Mouse (Mus musculus) hindbrain, embryonic 11.5 days (tissue): ENCODE results near the gene Adcy9. TPM values are rescaled to one million over a fixed set of nuclear protein-coding genes. Genes with fewer than 3 reads are reported as not detected.
A peak's percentile ranks its signal among the peaks of the same experiment; 100 is the strongest.

ENCODE experiments used
- ATAC-seq: fragments of 200-750 bp; cut with Nextera tagmentation; 2 replicates; pipeline ENCODE4 v1.8.0; 2017; ENCODE audit warnings: mild to moderate bottlenecking, moderate TSS enrichment, moderate library complexity; ENCODE audit not compliant: low FRiP score
- DNase-seq: peaks from one replicate; pipeline ENCODE4 v3.0.0-alpha.2; 2015; ENCODE audit warnings: low spot score
- H3K27ac ChIP-seq: fragments of 300-500 bp; sonication (generic); 2 replicates; pipeline ENCODE4 v1.5.1; 2014; ENCODE audit warnings: mild to moderate bottlenecking, low read depth, low read length
- H3K27me3 ChIP-seq: fragments of 300-500 bp; sonication (generic); 2 replicates; pipeline ENCODE4 v1.6.1; 2014; ENCODE audit warnings: mild to moderate bottlenecking, low read length, moderate library complexity, mixed read lengths; ENCODE audit not compliant: control insufficient read depth, insufficient read depth
- H3K36me3 ChIP-seq: fragments of 300-500 bp; sonication (generic); 2 replicates; pipeline ENCODE4 v1.6.1; 2014; ENCODE audit warnings: mild to moderate bottlenecking, low read length, moderate library complexity, mixed read lengths; ENCODE audit not compliant: control insufficient read depth, insufficient read depth
- H3K4me1 ChIP-seq: fragments of 300-500 bp; sonication (generic); replicated peaks from 2 replicates; pipeline ENCODE4 v1.6.1; 2014; ENCODE audit warnings: low read length, mixed read lengths; ENCODE audit not compliant: control insufficient read depth, insufficient read depth
- H3K4me2 ChIP-seq: fragments of 300-500 bp; sonication (generic); replicated peaks from 2 replicates; pipeline ENCODE4 v1.6.1; 2014; ENCODE audit warnings: mild to moderate bottlenecking, low read depth, low read length
- H3K4me3 ChIP-seq: fragments of 300-500 bp; sonication (generic); 2 replicates; pipeline ENCODE4 v1.5.1; 2014; ENCODE audit warnings: low read depth, low read length
- H3K9ac ChIP-seq: fragments of 300-500 bp; sonication (generic); 2 replicates; pipeline ENCODE4 v1.6.1; 2014; ENCODE audit warnings: low read depth, low read length
- H3K9me3 ChIP-seq: fragments of 300-500 bp; sonication (generic); 2 replicates; pipeline ENCODE4 v1.6.1; 2016; ENCODE audit warnings: low read length; ENCODE audit not compliant: control insufficient read depth
- WGBS: fragments of 180-500 bp; shearing (Covaris S2); extraction: QIAGEN DNeasy Blood & Tissue Kit; methylation state at CpG from one replicate; pipeline ENCODE4 v1.1.7; 2014; 5-methylcytosine and 5-hydroxymethylcytosine counted together
- polyA plus RNA-seq: library from polyadenylated mRNA; unstranded; fragments of >200 nt; fragmentation: Nextera tagmentation; extraction: Ambion mirVana; gene quantifications from 2 replicates; pipeline ENCODE4 v1.2.1, GENCODE M21; 2014

The Adcy9 gene
- polyA plus RNA-seq, 1 experiment from 2014 or later = 1.7 TPM

GRCm38 (mm10) chr16:4425658-4426234 lies 5.4 kb upstream of the Adcy9 start:
- H3K4me2 ChIP-seq = no peak overlapping the region
- H3K27me3 ChIP-seq = no peaks in the 10 kb centered on the region
- no peak overlapping the region for H3K4me3 ChIP-seq
- 56% methylated on average over 4 of the region's 4 CpGs for WGBS
- no peak for ATAC-seq
- no peaks in the 10 kb centered on the region for H3K9me3 ChIP-seq
- H3K27ac ChIP-seq = no peak overlapping the region
- H3K4me1 ChIP-seq = no peaks in the 10 kb centered on the region
- H3K36me3 ChIP-seq = no peaks in the 10 kb centered on the region
- no peak for DNase-seq
- H3K9ac ChIP-seq = no peak overlapping the region

DNA sequence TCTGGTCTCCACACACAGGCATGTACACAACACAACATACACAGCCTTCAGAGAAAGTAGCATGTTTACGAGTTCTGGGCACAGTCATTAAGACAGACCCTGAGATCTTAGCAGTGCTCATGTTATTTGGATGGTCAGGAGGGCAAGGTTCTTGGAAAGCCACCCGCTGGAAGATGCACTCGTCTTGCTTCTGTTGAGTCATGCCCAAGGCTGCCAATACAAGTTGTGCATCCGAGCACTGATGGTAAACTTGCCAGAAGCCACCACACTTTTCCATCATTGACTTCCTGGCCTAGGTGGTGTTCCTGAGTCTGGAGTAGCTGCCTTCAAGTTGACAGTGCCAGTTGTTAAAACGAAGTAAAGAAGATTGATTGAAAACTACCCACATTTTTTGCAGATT lies 3.3 kb upstream of the Adcy9 start:
- Histone ChIP-seq H3K4me2 (no peak overlapping the region), H3K4me1 (no peaks in the 10 kb centered on the region), H3K9me3 (no peaks in the 10 kb centered on the region), H3K27me3 (peaks cover 2% of the 10 kb centered on the region; the same call in 1 of the 2 replicates), H3K4me3 (no peak overlapping the region), H3K36me3 (no peaks in the 10 kb centered on the region), H3K9ac (no peak overlapping the region), H3K27ac (no peak overlapping the region)
- 87% methylated on average over 5 of the region's 5 CpGs for WGBS
- DNase-seq (no peak), ATAC-seq (no peak)

DNA sequence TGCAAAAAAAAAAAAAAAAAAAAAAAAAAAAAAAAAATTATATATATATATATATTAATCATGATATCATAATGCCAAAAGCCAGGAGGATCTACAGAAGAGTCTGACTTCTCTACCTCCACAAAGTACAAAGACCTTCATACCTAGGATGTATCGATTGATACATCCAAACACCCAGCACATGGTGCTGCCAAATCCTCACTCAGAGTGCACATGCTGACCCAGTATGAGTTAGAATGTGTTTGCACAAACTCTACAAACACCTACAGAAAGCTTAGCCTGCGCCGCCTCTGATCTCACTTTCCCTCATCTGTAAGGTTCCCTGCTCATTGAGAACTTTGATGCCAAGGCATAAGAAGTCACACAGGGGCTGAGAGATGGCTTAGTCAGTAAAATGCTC lies 2.7 kb upstream of the Adcy9 start:
- Histone ChIP-seq H3K36me3 (no peaks in the 10 kb centered on the region), H3K27ac (no peak overlapping the region), H3K9me3 (no peaks in the 10 kb centered on the region), H3K27me3 (peaks cover 6% of the 10 kb centered on the region; the same call in 1 of the 2 replicates), H3K4me3 (no peak overlapping the region), H3K9ac (no peak overlapping the region), H3K4me1 (no peaks in the 10 kb centered on the region), H3K4me2 (no peak overlapping the region)
- DNase-seq = no peak
- WGBS = 90% methylated on average over 3 of the region's 3 CpGs
- no peak for ATAC-seq

- Histone ChIP-seq H3K4me1 (no peaks in the 10 kb centered on the region), H3K36me3 (no peaks in the 10 kb centered on the region), H3K4me2 (peak overlapping the region; percentile 100), H3K4me3 (peak overlapping the region; percentile 49), H3K9ac (peak overlapping the region; percentile 38), H3K9me3 (no peaks in the 10 kb centered on the region), H3K27ac (peak overlapping the region; percentile 18), H3K27me3 (peaks cover 6% of the 10 kb centered on the region; the same call in 1 of the 2 replicates)
- DNase-seq (no peak), ATAC-seq (peak; percentile 88)
- under 1% methylated on average over 61 of the region's 85 CpGs for WGBS
Observed at GRCm38 (mm10) chr16:4419546-4420297, 576 bp downstream of the Adcy9 start.

- Histone ChIP-seq H3K4me1 (no peaks in the 10 kb centered on the region), H3K4me3 (peak overlapping the region; percentile 49), H3K4me2 (peak overlapping the region; percentile 100), H3K36me3 (no peaks in the 10 kb centered on the region), H3K27me3 (peaks cover 6% of the 10 kb centered on the region; the same call in 1 of the 2 replicates), H3K9ac (peak overlapping the region; percentile 38), H3K9me3 (no peaks in the 10 kb centered on the region), H3K27ac (no peak overlapping the region)
- DNase-seq = no peak
- 14% methylated on average over 32 of the region's 32 CpGs for WGBS
- peak; percentile 8 for ATAC-seq
Observed at GRCm38 (mm10) chr16:4418776-4419545, 1.3 kb downstream of the Adcy9 start.

- H3K36me3 ChIP-seq = no peaks in the 10 kb centered on the region
- peaks cover 6% of the 10 kb centered on the region; the same call in 1 of the 2 replicates for H3K27me3 ChIP-seq
- WGBS = 90% methylated on average over 11 of the region's 11 CpGs
- H3K4me3 ChIP-seq = no peak overlapping the region
- no peaks in the 10 kb centered on the region for H3K9me3 ChIP-seq
- H3K27ac ChIP-seq = no peak overlapping the region
- H3K4me2 ChIP-seq = no peak overlapping the region
- no peak overlapping the region for H3K9ac ChIP-seq
- H3K4me1 ChIP-seq = no peaks in the 10 kb centered on the region
- no peak for ATAC-seq
- DNase-seq = no peak
Observed at GRCm38 (mm10) chr16:4418072-4418471, 2.2 kb downstream of the Adcy9 start.

- ATAC-seq = no peak
- H3K27ac ChIP-seq = no peak overlapping the region
- DNase-seq = no peak
- no peaks in the 10 kb centered on the region for H3K9me3 ChIP-seq
- H3K4me3 ChIP-seq = no peak overlapping the region
- WGBS = 82% methylated on average over 7 of the region's 7 CpGs
- no peaks in the 10 kb centered on the region for H3K36me3 ChIP-seq
- H3K4me2 ChIP-seq = no peak overlapping the region
- H3K27me3 ChIP-seq = peaks cover 6% of the 10 kb centered on the region; the same call in 1 of the 2 replicates
- no peaks in the 10 kb centered on the region for H3K4me1 ChIP-seq
- no peak overlapping the region for H3K9ac ChIP-seq
Observed at GRCm38 (mm10) chr16:4417455-4417854, 2.8 kb downstream of the Adcy9 start.

GRCm38 (mm10) chr16:4414881-4415585 lies 5.3 kb downstream of the Adcy9 start:
- Histone ChIP-seq H3K4me1 (no peaks in the 10 kb centered on the region), H3K4me2 (no peak overlapping the region), H3K27ac (no peak overlapping the region), H3K9ac (no peak overlapping the region), H3K9me3 (no peaks in the 10 kb centered on the region), H3K4me3 (no peak overlapping the region), H3K27me3 (peaks cover 6% of the 10 kb centered on the region; the same call in 1 of the 2 replicates), H3K36me3 (no peaks in the 10 kb centered on the region)
- no peak for DNase-seq
- ATAC-seq = no peak
- 82% methylated on average over 8 of the region's 8 CpGs for WGBS
